Mouse (Mus musculus) hindbrain, embryonic 14.5 days (tissue): Measurements from ENCODE around the gene Polg2. TPM values are rescaled to one million over a fixed set of nuclear protein-coding genes. Genes with fewer than 3 reads are reported as not detected.
"Not testable (repeated sequence)": the region's sequence is repeated elsewhere in the genome, so short reads cannot be mapped to it uniquely, and the experiment has no call there.

ENCODE experiments used
- ATAC-seq: fragments of 200-750 bp; cut with Nextera tagmentation; 2 replicates; pipeline ENCODE4 v1.8.0; 2017; ENCODE audit warnings: moderate number of reproducible peaks, mild to moderate bottlenecking, moderate TSS enrichment, moderate library complexity; ENCODE audit not compliant: low FRiP score
- DNase-seq: peaks from one replicate; pipeline ENCODE4 v3.0.0-alpha.2; 2015; ENCODE audit warnings: low spot score
- H3K27ac ChIP-seq: fragments of 300-500 bp; sonication (generic); 2 replicates; pipeline ENCODE4 v1.5.1; 2014; ENCODE audit warnings: mild to moderate bottlenecking, moderate library complexity
- H3K27me3 ChIP-seq: fragments of 300-500 bp; sonication (generic); 2 replicates; pipeline ENCODE4 v1.6.1; 2014; ENCODE audit warnings: mild to moderate bottlenecking, low read length, mixed read lengths; ENCODE audit not compliant: control insufficient read depth, insufficient read depth
- H3K36me3 ChIP-seq: fragments of 300-500 bp; sonication (generic); replicated peaks from 2 replicates; pipeline ENCODE4 v1.6.1; 2014; ENCODE audit not compliant: control insufficient read depth, insufficient read depth
- H3K4me1 ChIP-seq: fragments of 300-500 bp; sonication (generic); replicated peaks from 2 replicates; pipeline ENCODE4 v1.6.1; 2014; ENCODE audit warnings: antibody characterized with exemption, low read length, mixed read lengths; ENCODE audit not compliant: control insufficient read depth, insufficient read depth
- H3K4me2 ChIP-seq: fragments of 300-500 bp; sonication (generic); replicated peaks from 2 replicates; pipeline ENCODE4 v1.6.1; 2014; ENCODE audit warnings: mild to moderate bottlenecking, moderate library complexity
- H3K4me3 ChIP-seq: fragments of 300-500 bp; sonication (generic); replicated peaks from 2 replicates; pipeline ENCODE4 v1.5.1; 2014; ENCODE audit warnings: mild to moderate bottlenecking, low read length
- H3K9ac ChIP-seq: fragments of 300-500 bp; sonication (generic); 2 replicates; pipeline ENCODE4 v1.6.1; 2014
- H3K9me3 ChIP-seq: fragments of 300-500 bp; sonication (generic); 2 replicates; pipeline ENCODE4 v1.6.1; 2016; ENCODE audit warnings: low read length; ENCODE audit not compliant: control insufficient read depth
- WGBS: fragments of 180-500 bp; shearing (Covaris S2); extraction: QIAGEN DNeasy Blood & Tissue Kit; methylation state at CpG from one replicate; pipeline ENCODE4 v1.1.7; 2014; 5-methylcytosine and 5-hydroxymethylcytosine counted together
- polyA plus RNA-seq: library from polyadenylated mRNA; unstranded; fragments of >200 nt; fragmentation: Nextera tagmentation; extraction: Ambion mirVana; gene quantifications from 2 replicates; pipeline ENCODE4 v1.2.1, GENCODE M21; 2014

Gene Polg2
- polyA plus RNA-seq, 1 experiment from 2014 or later: 9.7 TPM

GRCm38 (mm10) chr11:106807442-106807841 is 28.1 kb upstream of the Polg2 start:
- not testable (repeated sequence) for H3K9me3 ChIP-seq, H3K27ac ChIP-seq, H3K9ac ChIP-seq, DNase-seq, H3K4me1 ChIP-seq, H3K4me3 ChIP-seq, ATAC-seq, H3K4me2 ChIP-seq, H3K27me3 ChIP-seq
- H3K36me3 ChIP-seq: peaks cover 67% of the 10 kb centered on the region
- 75% methylated on average over 1 of the region's 1 CpGs for WGBS

- 73% methylated on average over 10 of the region's 10 CpGs for WGBS
Measured at GRCm38 (mm10) chr11:106802069-106802627, 22.8 kb upstream of the Polg2 start.

GRCm38 (mm10) chr11:106795679-106796078 is 16.3 kb upstream of the Polg2 start:
- no peaks in the 10 kb centered on the region for H3K9me3 ChIP-seq
- no peak overlapping the region for H3K4me3 ChIP-seq
- H3K9ac ChIP-seq: no peak overlapping the region
- H3K4me1 ChIP-seq: 0 out of 2 replicates have a peak, but pooled peaks cover 1% of the 10 kb centered on the region
- ATAC-seq (no peak), DNase-seq (peak; percentile 19)
- no peaks in the 10 kb centered on the region for H3K27me3 ChIP-seq
- 73% methylated on average over 9 of the region's 9 CpGs for WGBS
- no peak overlapping the region for H3K27ac ChIP-seq
- H3K36me3 ChIP-seq: peaks cover 87% of the 10 kb centered on the region
- H3K4me2 ChIP-seq: no peak overlapping the region

More at GRCm38 (mm10) chr11:106802069-106802627, 22.8 kb upstream of the Polg2 start:
- DNase-seq (no peak), ATAC-seq (no peak)
- Histone ChIP-seq H3K9me3 (no peaks in the 10 kb centered on the region), H3K4me3 (no peak overlapping the region), H3K27me3 (no peaks in the 10 kb centered on the region), H3K4me1 (no peaks in the 10 kb centered on the region), H3K27ac (no peak overlapping the region), H3K9ac (no peak overlapping the region), H3K36me3 (peaks cover 80% of the 10 kb centered on the region), H3K4me2 (no peak overlapping the region)

- no peak overlapping the region for H3K4me2 ChIP-seq
- no peak overlapping the region for H3K27ac ChIP-seq
- peak; percentile 15 for DNase-seq
- no peaks in the 10 kb centered on the region for H3K27me3 ChIP-seq
- no peaks in the 10 kb centered on the region for H3K9me3 ChIP-seq
- H3K9ac ChIP-seq: no peak overlapping the region
- ATAC-seq: no peak
- no peak overlapping the region for H3K4me3 ChIP-seq
- peaks cover 69% of the 10 kb centered on the region for H3K36me3 ChIP-seq
- peaks cover 8% of the 10 kb centered on the region; the same call in 1 of the 2 replicates for H3K4me1 ChIP-seq
- 72% methylated on average over 4 of the region's 4 CpGs for WGBS
Measured at GRCm38 (mm10) chr11:106793846-106794245, 14.5 kb upstream of the Polg2 start.

- peaks cover 27% of the 10 kb centered on the region for H3K4me1 ChIP-seq
- no peaks in the 10 kb centered on the region for H3K9me3 ChIP-seq
- H3K27ac ChIP-seq: peak overlapping the region; percentile 99
- 0% methylated on average over 6 of the region's 6 CpGs for WGBS
- peak overlapping the region; percentile 72 for H3K4me3 ChIP-seq
- DNase-seq: peak; percentile 53
- ATAC-seq: no peak
- no peaks in the 10 kb centered on the region for H3K27me3 ChIP-seq
- H3K36me3 ChIP-seq: peaks cover 52% of the 10 kb centered on the region
- peak overlapping the region; percentile 86 for H3K4me2 ChIP-seq
- H3K9ac ChIP-seq: peak overlapping the region; percentile 99
Measured at GRCm38 (mm10) chr11:106789649-106790048, 10.3 kb upstream of the Polg2 start.

- under 1% methylated on average over 52 of the region's 58 CpGs for WGBS
- H3K4me3 ChIP-seq: peak within 1 kb of the TSS; percentile 72
Measured at GRCm38 (mm10) chr11:106788775-106789459, 9.6 kb upstream of the Polg2 start, which contains the start of the genes Ddx5 and Cep95. Gene Ddx5, minus strand, starts transcription at chr11:106789185. Gene Cep95, plus strand, starts transcription at chr11:106789252.

GRCm38 (mm10) chr11:106788026-106788774 is 8.9 kb upstream of the Polg2 start:
- H3K9me3 ChIP-seq: no peaks in the 10 kb centered on the region
- peaks cover 29% of the 10 kb centered on the region for H3K4me1 ChIP-seq
- peak overlapping the region; percentile 72 for H3K4me3 ChIP-seq
- peak; percentile 79 for ATAC-seq
- H3K36me3 ChIP-seq: peaks cover 53% of the 10 kb centered on the region
- H3K9ac ChIP-seq: peak overlapping the region; percentile 99
- peak overlapping the region; percentile 86; the same call in 1 of the 2 replicates for H3K4me2 ChIP-seq
- peak; percentile 99 for DNase-seq
- H3K27ac ChIP-seq: peak overlapping the region; percentile 99
- WGBS: under 1% methylated on average over 76 of the region's 79 CpGs
- H3K27me3 ChIP-seq: no peaks in the 10 kb centered on the region

More at GRCm38 (mm10) chr11:106788775-106789459, 9.6 kb upstream of the Polg2 start, which contains the start of the genes Ddx5 and Cep95:
- H3K27ac ChIP-seq: peak within 1 kb of the TSS; percentile 99
- no peaks in the 10 kb centered on the region for H3K27me3 ChIP-seq
- DNase-seq (peak; percentile 93), ATAC-seq (peak; percentile 93)
- H3K36me3 ChIP-seq: peaks cover 52% of the 10 kb centered on the region
- H3K4me2 ChIP-seq: peak within 1 kb of the TSS; percentile 86
- no peaks in the 10 kb centered on the region for H3K9me3 ChIP-seq
- peak within 1 kb of the TSS; percentile 99 for H3K9ac ChIP-seq
- H3K4me1 ChIP-seq: peaks cover 29% of the 10 kb centered on the region

- ATAC-seq: peak; percentile 44; the same call in 1 of the 2 replicates
- Histone ChIP-seq H3K9me3 (no peaks in the 10 kb centered on the region), H3K27ac (peak overlapping the region; percentile 99), H3K9ac (peak overlapping the region; percentile 99), H3K4me1 (peaks cover 29% of the 10 kb centered on the region), H3K4me2 (peak overlapping the region; percentile 66), H3K27me3 (no peaks in the 10 kb centered on the region), H3K36me3 (peaks cover 53% of the 10 kb centered on the region), H3K4me3 (peak overlapping the region; percentile 72)
- WGBS: under 1% methylated on average over 63 of the region's 65 CpGs
- DNase-seq: peak; percentile 84
Measured at GRCm38 (mm10) chr11:106787131-106788025, 8.0 kb upstream of the Polg2 start.
